Mouse (Mus musculus): ENCODE data around the gene Hspb7. TPM values are rescaled to one million over a fixed set of nuclear protein-coding genes. Genes with fewer than 3 reads are reported as not detected.

Gene Hspb7
- polyA plus RNA-seq, 1 experiment from 2014 or later: not detected

DNA sequence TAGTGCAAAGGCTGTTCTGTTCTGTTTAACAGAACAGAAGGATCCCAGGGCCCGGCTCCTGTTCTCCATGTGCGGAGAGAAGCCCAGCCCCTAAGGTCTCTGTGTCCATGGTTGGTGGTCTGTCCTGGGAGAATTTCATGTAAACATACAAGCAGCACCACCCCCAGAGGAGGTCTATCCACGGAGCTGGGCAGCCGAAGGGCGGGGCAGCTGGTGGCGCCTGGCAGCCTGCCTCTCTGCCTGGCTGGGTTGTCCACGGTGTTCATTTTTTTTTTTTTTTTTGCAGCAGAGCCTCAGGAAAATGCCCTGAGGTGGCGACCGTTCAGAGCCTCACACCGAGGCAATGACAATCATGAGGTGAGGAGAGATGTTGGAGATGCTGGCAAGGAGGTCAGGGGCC, 48.0 kb downstream of the Hspb7 start:
- H3K27me3 ChIP-seq (ENCODE audit: control insufficient read depth, insufficient read depth, low read length): no peaks in the 10 kb centered on the region
- no peak for ATAC-seq (ENCODE audit: low FRiP score, low TSS enrichment)
- H3K36me3 ChIP-seq (ENCODE audit: control insufficient read depth, insufficient read depth, low read length): peaks cover 96% of the 10 kb centered on the region
- no peaks in the 10 kb centered on the region for H3K9me3 ChIP-seq (ENCODE audit: control insufficient read depth, low read length)
- no peak overlapping the region for H3K9ac ChIP-seq (ENCODE audit: low read depth, low read length)
- no peak overlapping the region for H3K4me3 ChIP-seq (ENCODE audit: low read length)
- H3K4me2 ChIP-seq (replicated peaks; ENCODE audit: low read depth, low read length): no peak overlapping the region
- no peaks in the 10 kb centered on the region for H3K4me1 ChIP-seq (ENCODE audit: control insufficient read depth, insufficient read depth, low read length)
- WGBS: 64% methylated on average over 10 of the region's 10 CpGs
- no peak overlapping the region for H3K27ac ChIP-seq (ENCODE audit: low read depth, low read length)

DNA sequence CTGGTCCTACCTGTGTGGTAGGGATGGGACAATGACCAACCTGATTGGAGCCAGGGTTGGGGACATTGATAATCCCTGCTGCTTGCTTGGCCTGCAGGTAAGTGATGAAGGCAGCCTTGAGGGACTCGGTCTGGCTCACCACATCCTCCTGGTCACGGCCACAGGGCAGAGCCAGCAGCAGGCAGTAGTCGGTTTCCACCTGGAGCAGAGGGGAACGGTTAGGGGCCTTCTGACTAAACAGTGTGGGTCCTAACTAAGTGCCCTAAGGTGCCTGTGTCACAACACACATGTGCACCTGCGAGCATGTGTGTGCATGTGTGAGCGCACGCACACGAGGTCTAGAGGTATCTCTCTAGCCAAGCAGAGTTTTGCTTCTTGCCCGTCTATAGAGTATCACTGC, 48.8 kb downstream of the Hspb7 start:
- H3K4me1 ChIP-seq (ENCODE audit: control insufficient read depth, insufficient read depth, low read length): no peaks in the 10 kb centered on the region
- no peaks in the 10 kb centered on the region for H3K27me3 ChIP-seq (ENCODE audit: control insufficient read depth, insufficient read depth, low read length)
- H3K36me3 ChIP-seq (ENCODE audit: control insufficient read depth, insufficient read depth, low read length): peaks cover 96% of the 10 kb centered on the region
- WGBS: 90% methylated on average over 9 of the region's 9 CpGs
- H3K9ac ChIP-seq (ENCODE audit: low read depth, low read length): no peak overlapping the region
- no peaks in the 10 kb centered on the region for H3K9me3 ChIP-seq (ENCODE audit: control insufficient read depth, low read length)
- ATAC-seq (ENCODE audit: low FRiP score, low TSS enrichment): no peak
- no peak overlapping the region for H3K4me3 ChIP-seq (ENCODE audit: low read length)
- H3K4me2 ChIP-seq (replicated peaks; ENCODE audit: low read depth, low read length): no peak overlapping the region
- H3K27ac ChIP-seq (ENCODE audit: low read depth, low read length): no peak overlapping the region

DNA sequence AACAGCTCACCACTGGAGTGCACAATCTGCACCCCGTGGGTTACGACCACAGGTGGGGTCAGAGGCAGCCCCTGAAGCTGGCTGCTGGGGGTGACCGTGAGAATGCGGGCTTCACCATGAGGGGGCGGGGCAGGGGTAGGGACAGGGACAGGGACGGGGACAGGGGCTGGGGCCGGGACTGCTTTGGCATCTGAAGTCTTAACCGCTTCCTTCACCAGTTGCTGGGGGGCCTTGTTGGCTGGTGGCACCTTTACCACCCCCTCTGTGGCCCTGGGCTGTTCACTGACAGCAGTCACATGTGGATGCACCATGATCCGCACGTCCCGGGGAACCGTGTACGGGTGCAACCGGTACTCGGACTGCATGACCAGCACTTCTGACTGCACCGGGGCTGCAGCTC, 50.9 kb downstream of the Hspb7 start:
- WGBS: 97% methylated on average over 16 of the region's 16 CpGs

DNA sequence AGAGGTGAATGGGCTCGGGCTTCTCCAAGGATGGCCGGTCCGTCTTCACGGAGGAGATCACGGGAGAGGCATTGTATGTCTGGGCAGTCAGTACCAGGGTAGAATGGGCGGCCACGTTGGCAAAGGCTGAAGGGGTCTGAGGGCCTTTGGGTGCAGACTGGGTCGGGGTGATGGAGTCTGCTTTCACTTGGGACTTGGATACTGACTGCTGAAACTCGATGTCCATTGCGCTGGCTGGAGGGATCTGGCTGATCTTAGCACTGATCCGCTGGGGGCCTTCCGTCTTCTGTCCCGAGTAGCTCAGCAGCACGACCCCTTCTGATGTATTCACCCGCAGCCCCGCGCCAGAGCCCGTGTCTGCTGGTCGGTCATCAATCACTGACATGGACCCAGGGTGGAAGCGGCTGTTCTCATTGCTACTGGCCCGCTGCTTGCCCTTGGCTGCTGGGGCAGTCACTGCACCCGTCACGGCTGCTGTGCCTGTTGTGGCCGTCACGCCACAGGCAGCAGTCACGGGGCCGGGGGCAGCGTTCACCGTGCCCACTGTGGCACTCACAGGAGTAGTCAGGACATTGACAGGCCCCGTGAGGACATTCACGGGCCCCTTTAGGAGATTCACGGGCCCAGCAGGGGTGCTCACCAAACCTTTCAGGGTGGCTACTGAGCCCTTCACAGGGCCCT, 52.2 kb downstream of the Hspb7 start:
- Histone ChIP-seq H3K9ac (ENCODE audit: low read depth, low read length) (no peak overlapping the region), H3K4me3 (ENCODE audit: low read length) (no peak overlapping the region), H3K27ac (ENCODE audit: low read depth, low read length) (no peak overlapping the region), H3K4me2 (replicated peaks; ENCODE audit: low read depth, low read length) (no peak overlapping the region), H3K36me3 (ENCODE audit: control insufficient read depth, insufficient read depth, low read length) (peaks cover 96% of the 10 kb centered on the region), H3K9me3 (ENCODE audit: control insufficient read depth, low read length) (no peaks in the 10 kb centered on the region), H3K4me1 (ENCODE audit: control insufficient read depth, insufficient read depth, low read length) (no peaks in the 10 kb centered on the region), H3K27me3 (ENCODE audit: control insufficient read depth, insufficient read depth, low read length) (no peaks in the 10 kb centered on the region)
- no peak for ATAC-seq (ENCODE audit: low FRiP score, low TSS enrichment)
- 78% methylated on average over 32 of the region's 32 CpGs for WGBS

More for the DNA sequence above, 50.9 kb downstream of the Hspb7 start:
- Histone ChIP-seq H3K9me3 (ENCODE audit: control insufficient read depth, low read length) (no peaks in the 10 kb centered on the region), H3K4me2 (replicated peaks; ENCODE audit: low read depth, low read length) (no peak overlapping the region), H3K27ac (ENCODE audit: low read depth, low read length) (no peak overlapping the region), H3K27me3 (ENCODE audit: control insufficient read depth, insufficient read depth, low read length) (no peaks in the 10 kb centered on the region), H3K9ac (ENCODE audit: low read depth, low read length) (no peak overlapping the region), H3K4me3 (ENCODE audit: low read length) (no peak overlapping the region), H3K4me1 (ENCODE audit: control insufficient read depth, insufficient read depth, low read length) (no peaks in the 10 kb centered on the region), H3K36me3 (ENCODE audit: control insufficient read depth, insufficient read depth, low read length) (peaks cover 96% of the 10 kb centered on the region)
- no peak for ATAC-seq (ENCODE audit: low FRiP score, low TSS enrichment)

DNA sequence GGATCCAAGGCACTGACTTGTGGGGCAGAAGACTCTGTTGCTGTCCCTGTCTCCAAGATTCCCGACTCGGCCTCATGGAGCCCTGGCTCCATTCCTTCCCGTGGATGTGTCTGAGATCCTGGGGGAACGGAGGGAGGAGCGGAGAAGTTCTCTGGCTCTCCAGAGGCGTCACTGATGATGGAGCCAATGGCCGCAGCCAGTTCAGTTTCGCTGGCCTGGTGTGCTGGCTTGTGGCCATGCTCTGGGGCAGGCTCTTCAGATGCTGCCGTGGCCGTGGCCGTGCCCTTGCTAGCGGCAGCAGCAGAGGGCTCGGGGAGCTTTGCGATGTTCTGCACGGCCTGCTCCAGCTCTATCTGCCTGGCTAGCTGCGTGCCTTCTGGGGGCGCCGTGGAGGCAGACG, 53.9 kb downstream of the Hspb7 start:
- Histone ChIP-seq H3K27me3 (ENCODE audit: control insufficient read depth, insufficient read depth, low read length) (no peaks in the 10 kb centered on the region), H3K4me2 (replicated peaks; ENCODE audit: low read depth, low read length) (no peak overlapping the region), H3K27ac (ENCODE audit: low read depth, low read length) (no peak overlapping the region), H3K9ac (ENCODE audit: low read depth, low read length) (no peak overlapping the region), H3K4me1 (ENCODE audit: control insufficient read depth, insufficient read depth, low read length) (no peaks in the 10 kb centered on the region), H3K36me3 (ENCODE audit: control insufficient read depth, insufficient read depth, low read length) (peaks cover 98% of the 10 kb centered on the region), H3K9me3 (ENCODE audit: control insufficient read depth, low read length) (no peaks in the 10 kb centered on the region), H3K4me3 (ENCODE audit: low read length) (no peak overlapping the region)
- ATAC-seq (ENCODE audit: low FRiP score, low TSS enrichment): no peak
- 88% methylated on average over 19 of the region's 19 CpGs for WGBS

Other genes with a start within 250 kb of the Hspb7 start
- gene Rsg1, start 206.8 kb upstream of the Hspb7 start, polyA plus RNA-seq (2014; fragmentation: Nextera tagmentation; extraction: Ambion mirVana): 3.6 and 5.0 TPM in 2 replicates
- 6.8 and 7.4 TPM in 2 replicates for gene Arhgef19, start 181.3 kb upstream of the Hspb7 start, polyA plus RNA-seq (2014; fragmentation: Nextera tagmentation; extraction: Ambion mirVana)
- gene Epha2, start 119.5 kb upstream of the Hspb7 start, polyA plus RNA-seq (2014; fragmentation: Nextera tagmentation; extraction: Ambion mirVana): 3.7 and 3.9 TPM in 2 replicates
- gene Fam131c, start 52.6 kb upstream of the Hspb7 start, polyA plus RNA-seq (2014; fragmentation: Nextera tagmentation; extraction: Ambion mirVana): 1.9 and 2.5 TPM in 2 replicates
- gene Clcnka, start 22.1 kb upstream of the Hspb7 start, polyA plus RNA-seq (2014; fragmentation: Nextera tagmentation; extraction: Ambion mirVana): 2.0 and 3.9 TPM in 2 replicates
- gene Clcnkb, start 4.8 kb upstream of the Hspb7 start, polyA plus RNA-seq (2014; fragmentation: Nextera tagmentation; extraction: Ambion mirVana): 3.6 and 6.0 TPM in 2 replicates
- gene Srarp, start 15.3 kb downstream of the Hspb7 start, polyA plus RNA-seq (2014; fragmentation: Nextera tagmentation; extraction: Ambion mirVana): not detected in 2 replicates
- gene Zbtb17, start 23.9 kb downstream of the Hspb7 start, polyA plus RNA-seq (2014; fragmentation: Nextera tagmentation; extraction: Ambion mirVana): 28.0 and 37.3 TPM in 2 replicates
- gene Spen, start 117.8 kb downstream of the Hspb7 start, polyA plus RNA-seq (2014; fragmentation: Nextera tagmentation; extraction: Ambion mirVana): 13.1 and 19.3 TPM in 2 replicates
- gene Fblim1, start 185.3 kb downstream of the Hspb7 start, polyA plus RNA-seq (2014; fragmentation: Nextera tagmentation; extraction: Ambion mirVana): 49.4 and 71.3 TPM in 2 replicates
- gene Tmem82, start 197.9 kb downstream of the Hspb7 start, polyA plus RNA-seq (2014; fragmentation: Nextera tagmentation; extraction: Ambion mirVana): 0.86 and 1.2 TPM in 2 replicates
- 0.07 TPM in 1 of 2 replicates, not detected in the other for gene Slc25a34, start 203.0 kb downstream of the Hspb7 start, polyA plus RNA-seq (2014; fragmentation: Nextera tagmentation; extraction: Ambion mirVana)
- gene Plekhm2, start 244.1 kb downstream of the Hspb7 start, polyA plus RNA-seq (2014; fragmentation: Nextera tagmentation; extraction: Ambion mirVana): 3.5 and 6.8 TPM in 2 replicates